Mouse (Mus musculus) B cell, adult 2 months (primary cell): ENCODE measurements at regions not wholly inside any gene's neighbourhood (a gene's known extent, or its start where the extent isn't known, plus 50 kb on each side); places are given as distances from the start of the nearest gene placed in this dataset.

ENCODE experiments used
- DNase-seq, 2 experiments: peaks; one replicate each; pipeline ENCODE4 v3.0.0; 2022

DNA sequence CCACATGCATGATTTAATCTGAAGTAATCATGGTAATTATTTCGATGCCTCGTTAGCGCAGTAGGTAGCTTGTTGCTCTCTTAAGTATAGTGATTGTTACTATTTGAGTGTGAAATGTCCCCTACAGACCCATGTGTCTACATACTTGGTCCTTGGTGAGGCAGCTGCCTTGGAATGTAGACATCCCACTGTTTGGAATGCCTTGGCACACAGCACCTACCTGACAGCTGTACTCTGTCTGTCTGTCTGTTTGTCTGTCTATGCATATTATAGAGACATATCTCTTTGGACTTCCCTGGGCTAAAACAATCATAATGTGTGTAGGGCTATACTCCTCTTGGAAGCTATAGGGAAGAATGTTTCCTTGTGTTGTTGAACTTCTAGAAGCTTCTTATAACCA, 83.7 kb upstream of the Runx3 start:
- no peak for DNase-seq

DNA sequence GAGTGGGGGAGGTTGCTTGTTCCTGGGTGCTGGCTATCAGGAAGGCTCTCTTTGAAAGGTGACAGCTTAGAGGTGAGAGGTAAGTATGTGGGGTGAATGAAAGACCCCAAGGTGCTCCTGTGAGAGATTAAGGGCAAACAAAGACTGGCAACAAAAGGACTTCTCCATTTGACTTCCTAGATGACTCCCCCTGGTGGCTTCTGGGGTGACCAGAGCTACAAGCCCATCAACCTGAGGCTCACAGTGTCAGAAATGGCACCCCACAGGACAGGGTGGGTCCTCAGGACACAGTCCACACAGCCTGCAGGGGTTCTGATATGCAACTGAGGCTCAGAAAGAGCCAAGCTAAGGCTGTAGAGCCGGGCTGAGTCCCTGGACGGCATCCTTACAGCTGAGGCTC, 81.2 kb upstream of the Runx3 start:
- DNase-seq = peak; percentile 29 to 50

- no peak for DNase-seq
Observed at GRCm38 (mm10) chr4:135041921-135042320, 78.5 kb upstream of the Runx3 start.

- no peak for DNase-seq
Observed at GRCm38 (mm10) chr4:135042501-135042900, 78.0 kb upstream of the Runx3 start.

DNA sequence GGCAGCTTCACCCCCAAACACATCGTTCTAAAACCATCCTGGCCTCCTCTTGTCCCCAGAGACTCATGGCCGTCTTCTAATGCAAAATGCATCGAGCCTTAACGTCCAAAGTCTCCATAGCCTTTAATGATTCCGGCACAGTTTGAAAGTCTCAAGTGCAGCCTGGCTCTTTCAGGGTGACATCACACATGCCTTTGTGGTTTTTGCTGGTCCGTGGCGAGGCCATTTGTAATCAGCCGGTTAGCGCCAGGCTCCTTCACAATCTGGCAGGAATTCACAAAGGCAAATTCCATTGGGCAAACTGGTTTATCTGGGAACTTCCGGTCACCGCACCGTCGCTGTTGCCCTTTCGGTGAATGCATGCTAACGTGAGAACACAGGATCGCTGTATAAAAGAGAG, 75.4 kb upstream of the Runx3 start:
- DNase-seq = no peak

DNA sequence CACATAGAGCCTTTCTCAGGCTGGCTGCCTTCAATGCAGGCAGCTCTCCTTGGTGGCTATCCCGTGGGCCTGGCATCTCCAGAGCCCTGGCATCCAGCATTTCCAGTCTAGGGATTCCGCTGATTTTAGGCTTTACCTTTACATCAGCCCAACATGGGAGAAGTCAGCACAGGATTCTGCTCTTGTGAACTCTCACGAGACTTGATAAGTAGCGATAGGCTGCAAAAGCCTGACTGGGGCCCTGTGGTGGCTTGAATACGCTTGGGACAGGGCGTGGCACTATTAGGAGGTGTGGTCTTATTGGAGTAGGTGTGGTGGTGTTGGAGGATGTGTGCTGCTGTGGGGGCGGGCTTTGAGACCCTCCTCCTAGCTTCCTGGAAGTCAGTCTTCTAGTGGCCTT, 73.8 kb upstream of the Runx3 start:
- no peak for DNase-seq

GRCm38 (mm10) chr4:135047251-135047650, 73.2 kb upstream of the Runx3 start:
- no peak for DNase-seq

- no peak for DNase-seq
Observed at GRCm38 (mm10) chr4:135047771-135048170, 72.7 kb upstream of the Runx3 start.

- no peak for DNase-seq
Observed at GRCm38 (mm10) chr4:135049924-135050323, 70.5 kb upstream of the Runx3 start.

- no peak for DNase-seq
Observed at GRCm38 (mm10) chr4:135051466-135051865, 69.0 kb upstream of the Runx3 start.

- DNase-seq = peak; percentile 45 to 53
Observed at GRCm38 (mm10) chr4:135053585-135053984, 66.9 kb upstream of the Runx3 start.

GRCm38 (mm10) chr4:135054353-135054752, 66.1 kb upstream of the Runx3 start:
- peak; percentile 20 to 24 for DNase-seq

DNA sequence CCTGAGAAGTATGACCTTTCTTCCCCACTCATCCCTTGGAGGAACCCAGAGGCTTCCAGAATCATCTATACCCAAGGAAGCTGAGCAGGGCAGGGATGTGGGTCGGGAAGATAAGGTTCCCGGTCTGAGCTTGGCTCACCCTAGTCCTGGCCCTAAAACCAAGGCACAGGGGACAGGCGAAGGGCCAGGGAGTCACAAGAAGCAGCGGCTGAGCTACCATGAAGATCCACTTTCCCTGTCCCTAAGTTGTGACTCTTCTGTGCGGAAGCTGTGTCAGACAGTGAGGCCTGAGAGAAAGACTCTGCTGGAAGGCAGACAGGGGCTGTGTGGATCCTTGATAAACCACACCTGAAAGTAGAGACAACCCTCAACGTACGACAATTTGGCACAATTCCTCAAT, 64.1 kb upstream of the Runx3 start:
- DNase-seq = no peak

DNA sequence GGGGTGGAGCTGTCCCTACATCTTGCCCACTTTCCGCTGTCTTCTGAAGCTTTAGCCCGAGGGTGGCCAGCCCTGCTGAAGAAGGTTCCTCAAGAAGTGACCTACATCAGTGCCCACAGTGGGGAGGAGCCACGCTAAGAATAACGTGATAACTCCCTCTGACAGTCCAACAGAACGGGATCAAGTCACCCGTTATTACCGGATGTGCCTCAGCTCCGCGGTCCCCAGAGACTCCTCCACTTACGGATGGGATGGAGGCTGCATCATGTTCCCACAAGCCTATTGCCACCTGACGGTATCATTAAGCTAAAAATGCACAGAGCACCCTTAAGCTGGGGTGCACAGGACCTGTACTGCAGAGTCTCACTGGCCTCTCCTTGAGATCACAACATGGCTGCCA, 63.2 kb upstream of the Runx3 start:
- no peak for DNase-seq

- no peak for DNase-seq
Observed at GRCm38 (mm10) chr4:135058895-135059294, 61.6 kb upstream of the Runx3 start.

DNA sequence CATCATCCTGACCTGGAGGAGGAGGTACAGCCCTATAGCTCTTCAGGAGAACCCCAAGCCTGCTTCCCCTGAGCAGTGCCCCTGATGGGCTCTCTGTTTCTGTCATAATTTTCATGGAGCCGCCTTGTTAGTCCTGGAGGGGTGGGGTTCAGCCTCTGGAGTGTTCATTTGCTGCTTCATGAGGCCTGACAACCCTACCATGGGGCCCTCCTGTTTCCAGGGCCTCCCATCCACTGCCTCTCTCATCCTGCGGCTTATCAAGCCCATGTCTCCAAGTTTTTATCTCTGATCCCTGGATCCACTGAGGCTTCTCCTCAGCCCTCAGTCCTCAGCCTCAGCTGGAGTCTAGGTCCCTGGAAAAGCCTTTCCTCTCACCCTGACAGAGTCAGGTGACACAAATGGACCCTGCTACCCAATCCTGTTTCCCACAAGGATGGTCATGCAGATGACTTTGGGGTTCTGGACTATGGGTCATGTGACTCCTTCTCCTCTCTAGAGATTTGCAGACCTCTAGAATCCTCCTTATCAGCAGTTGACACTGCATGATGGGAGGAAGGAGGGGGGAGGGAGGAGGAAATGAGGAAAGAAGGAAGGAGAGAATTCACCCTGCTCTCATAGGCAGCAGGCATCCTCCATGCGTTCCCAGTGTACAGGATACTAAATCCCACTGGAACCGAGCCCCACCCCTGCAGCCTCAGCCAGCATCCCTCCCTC, 59.3 kb upstream of the Runx3 start:
- DNase-seq = no peak

DNA sequence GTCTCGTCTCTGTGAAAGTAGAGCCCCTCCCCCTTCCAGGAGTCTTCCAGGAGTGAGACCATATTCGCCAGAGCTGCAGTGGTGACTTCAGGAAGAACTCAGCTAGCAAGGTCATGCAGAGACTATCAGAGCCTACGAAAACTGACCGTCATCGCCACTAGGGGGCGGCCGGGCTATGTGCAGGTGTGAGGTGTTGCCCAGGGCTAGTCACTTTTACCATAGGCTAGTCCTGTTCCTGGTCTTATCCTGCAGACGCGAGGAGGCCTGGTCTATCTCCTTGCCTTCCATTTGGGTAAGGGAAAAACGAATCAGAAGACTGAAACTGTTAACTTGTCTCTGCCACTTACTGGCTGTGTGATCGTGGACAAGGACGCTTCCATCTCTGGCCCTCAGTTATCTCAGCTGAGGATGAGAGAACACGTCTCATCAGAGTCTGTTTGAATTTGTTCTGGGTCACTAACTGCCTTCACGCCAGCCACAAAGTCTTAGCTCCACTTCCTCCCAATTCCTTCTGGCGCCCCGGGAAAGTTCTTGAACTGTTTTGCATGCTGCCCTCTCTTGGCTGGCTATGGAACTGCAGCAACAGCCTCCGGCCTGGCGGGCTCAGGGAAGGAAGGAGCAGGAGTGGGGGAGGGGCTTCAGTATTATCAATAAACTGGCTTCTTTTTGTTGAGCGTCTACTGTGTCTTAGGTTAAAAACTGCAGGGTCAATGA, 53.5 kb upstream of the Runx3 start:
- peak; percentile 93 for DNase-seq

DNA sequence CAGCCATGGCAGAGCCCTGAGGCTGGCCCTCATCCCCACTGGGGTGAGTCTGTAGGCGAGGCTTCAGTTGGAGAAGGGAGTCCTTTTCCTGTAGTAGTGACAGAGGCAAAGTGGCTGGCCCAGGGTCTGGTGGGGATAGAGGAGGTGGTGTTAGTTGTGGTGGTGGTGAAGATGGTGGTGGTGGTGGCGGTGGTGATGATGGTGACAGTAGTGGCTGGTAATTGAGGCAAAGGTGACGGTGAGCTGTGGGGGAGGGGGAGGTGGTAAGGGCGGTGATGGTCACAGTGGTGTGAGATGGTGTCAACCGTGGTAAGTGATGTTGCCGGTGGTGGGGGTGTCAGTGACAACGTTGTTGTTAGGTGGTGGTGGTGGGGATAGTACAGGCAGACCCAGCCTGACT, 52.6 kb upstream of the Runx3 start:
- DNase-seq = no peak

DNA sequence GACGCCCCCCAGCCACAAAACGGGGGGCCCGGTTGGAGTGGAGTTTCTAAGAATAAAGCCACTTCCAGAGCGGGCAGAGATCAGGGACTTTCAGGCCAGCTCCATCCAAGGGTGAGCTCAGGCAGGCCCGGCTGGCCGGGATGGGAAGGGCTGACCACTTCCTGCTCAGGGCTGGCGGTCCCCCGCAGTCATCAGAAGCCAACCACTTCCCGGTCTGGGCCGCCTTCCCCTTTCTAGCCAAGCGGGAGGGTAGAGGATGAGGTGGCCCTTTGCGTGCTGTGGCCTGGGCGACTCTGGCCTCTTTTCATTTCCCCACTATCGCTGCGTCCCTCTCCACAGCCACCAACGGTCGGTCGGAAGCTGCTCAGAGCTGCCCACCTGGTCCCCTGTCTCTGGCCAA, 50.6 kb upstream of the Runx3 start:
- DNase-seq = peak; percentile 31 to 48
